Mouse (Mus musculus) neural tube, embryonic 11.5 days (tissue): ENCODE data around the gene Saal1. TPM values are rescaled to one million over a fixed set of nuclear protein-coding genes. Genes with fewer than 3 reads are reported as not detected.

Experiments used
- ATAC-seq: fragments of 200-750 bp; cut with Nextera tagmentation; 2 replicates; pipeline ENCODE4 v1.8.0; 2017; ENCODE audit warnings: moderate number of reproducible peaks, mild to moderate bottlenecking, moderate TSS enrichment, moderate library complexity; ENCODE audit not compliant: insufficient read depth, low FRiP score, low TSS enrichment
- DNase-seq: peaks from one replicate; pipeline ENCODE4 v3.0.0-alpha.2; 2015; ENCODE audit warnings: low spot score
- H3K27ac ChIP-seq: fragments of 300-500 bp; sonication (generic); 2 replicates; pipeline ENCODE4 v1.5.1; 2014; ENCODE audit warnings: low read depth, mild to moderate bottlenecking, low read length
- H3K27me3 ChIP-seq: fragments of 300-500 bp; sonication (generic); 2 replicates; pipeline ENCODE4 v1.6.1; 2014; ENCODE audit warnings: mild to moderate bottlenecking, low read length, mixed read lengths; ENCODE audit not compliant: control insufficient read depth, insufficient read depth
- H3K36me3 ChIP-seq: fragments of 300-500 bp; sonication (generic); 2 replicates; pipeline ENCODE4 v1.6.1; 2014; ENCODE audit warnings: mild to moderate bottlenecking, low read length, moderate library complexity, mixed read lengths; ENCODE audit not compliant: control insufficient read depth, insufficient read depth
- H3K4me1 ChIP-seq: fragments of 300-500 bp; sonication (generic); 2 replicates; pipeline ENCODE4 v1.6.1; 2014; ENCODE audit warnings: low read length, mixed read lengths; ENCODE audit not compliant: control insufficient read depth, insufficient read depth
- H3K4me2 ChIP-seq: fragments of 300-500 bp; sonication (generic); 2 replicates; pipeline ENCODE4 v1.6.1; 2014; ENCODE audit warnings: low read depth, mild to moderate bottlenecking, moderate library complexity
- H3K4me3 ChIP-seq: fragments of 300-500 bp; sonication (generic); 2 replicates; pipeline ENCODE4 v1.5.1; 2014; ENCODE audit warnings: low read depth, low read length
- H3K9ac ChIP-seq: fragments of 300-500 bp; sonication (generic); 2 replicates; pipeline ENCODE4 v1.6.1; 2014; ENCODE audit warnings: mild to moderate bottlenecking, low read length
- H3K9me3 ChIP-seq: fragments of 300-500 bp; sonication (generic); 2 replicates; pipeline ENCODE4 v1.6.1; 2016; ENCODE audit warnings: low read length; ENCODE audit not compliant: control insufficient read depth
- WGBS: fragments of 180-500 bp; shearing (Covaris S2); extraction: QIAGEN DNeasy Blood & Tissue Kit; methylation state at CpG from one replicate; pipeline ENCODE4 v1.1.7; 2014; 5-methylcytosine and 5-hydroxymethylcytosine counted together
- polyA plus RNA-seq: library from polyadenylated mRNA; unstranded; fragments of >200 nt; fragmentation: Nextera tagmentation; extraction: Ambion mirVana; gene quantifications from 2 replicates; pipeline ENCODE4 v1.2.1, GENCODE M21; 2014

The Saal1 gene
- polyA plus RNA-seq, 1 experiment from 2014 or later, result 39.1 TPM

DNA sequence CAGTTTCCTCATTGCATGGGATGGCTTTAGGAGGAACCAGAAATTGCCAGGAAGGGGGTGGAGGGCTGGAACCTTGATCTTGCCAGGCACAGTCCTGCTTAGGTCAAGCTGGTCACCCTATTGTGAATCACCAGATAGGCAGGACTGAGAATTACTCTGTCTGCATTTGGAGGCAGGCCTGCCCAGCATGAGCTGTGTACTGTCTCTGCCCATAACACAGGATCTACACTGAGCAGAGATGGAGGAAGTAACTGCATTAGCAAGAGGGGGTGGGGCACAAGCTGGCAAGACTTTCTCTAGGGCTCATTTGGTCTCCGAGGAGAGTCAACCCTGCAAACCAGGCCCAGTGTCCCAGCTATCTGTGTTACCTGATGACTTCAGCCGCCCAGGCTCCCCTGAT is 24.5 kb upstream of the Saal1 start:
- Histone ChIP-seq H3K9me3 (no peaks in the 10 kb centered on the region), H3K36me3 (no peaks in the 10 kb centered on the region), H3K27me3 (no peaks in the 10 kb centered on the region), H3K4me3 (no peak overlapping the region), H3K27ac (no peak overlapping the region), H3K9ac (no peak overlapping the region), H3K4me1 (no peaks in the 10 kb centered on the region), H3K4me2 (no peak overlapping the region)
- DNase-seq, result no peak
- 90% methylated on average over 2 of the region's 2 CpGs for WGBS
- no peak for ATAC-seq

DNA sequence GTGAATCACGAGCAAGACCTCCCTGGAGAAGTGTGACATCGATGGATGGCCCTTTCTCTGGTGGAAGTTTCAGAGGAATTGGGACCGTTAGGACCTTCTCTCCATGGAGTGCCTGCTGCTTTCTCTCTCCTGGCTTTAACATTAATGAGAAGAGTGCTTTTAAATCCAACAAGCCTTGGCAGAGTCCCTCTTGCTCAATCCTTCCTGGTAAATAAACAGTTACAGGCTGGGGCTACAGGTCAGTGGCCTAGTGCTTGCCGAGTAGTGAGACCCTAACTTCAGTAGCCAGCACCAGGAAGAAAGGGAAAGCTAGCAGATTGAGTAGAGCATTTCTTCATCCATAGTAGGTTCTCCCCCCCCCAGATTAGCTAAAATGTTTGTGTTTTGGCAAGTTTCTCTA is 22.0 kb upstream of the Saal1 start, which contains the start of gene Saa4:
Gene Saa4 (minus strand): TSS at position 146 of the 400 bp plus-strand sequence.
- Histone ChIP-seq H3K9ac (no peak within 1 kb of the TSS), H3K9me3 (no peaks in the 10 kb centered on the region), H3K36me3 (no peaks in the 10 kb centered on the region), H3K4me2 (no peak within 1 kb of the TSS), H3K27ac (no peak within 1 kb of the TSS), H3K27me3 (no peaks in the 10 kb centered on the region), H3K4me3 (no peak within 1 kb of the TSS), H3K4me1 (no peaks in the 10 kb centered on the region)
- WGBS, result 82% methylated on average over 4 of the region's 4 CpGs
- DNase-seq (no peak), ATAC-seq (no peak)

DNA sequence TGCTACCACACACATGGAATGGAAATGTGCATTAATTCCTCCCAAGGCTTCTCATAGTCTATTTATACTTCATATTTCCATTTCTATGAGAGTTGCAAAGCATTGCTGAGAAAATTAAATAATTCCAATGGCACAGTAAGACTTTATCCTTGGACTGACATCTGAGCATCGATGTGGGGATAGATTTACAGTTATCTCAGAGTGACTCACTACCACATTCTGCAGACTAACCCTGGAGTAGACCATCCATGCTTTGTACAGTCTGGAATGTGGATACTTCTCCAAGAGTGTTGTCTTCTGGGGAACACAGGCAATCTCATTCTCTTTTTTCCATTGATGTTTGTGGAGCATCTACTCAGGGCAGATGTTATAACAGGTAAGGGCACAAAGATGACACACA is 17.1 kb upstream of the Saal1 start:
- Histone ChIP-seq H3K4me1 (no peaks in the 10 kb centered on the region), H3K4me2 (no peak overlapping the region), H3K9me3 (no peaks in the 10 kb centered on the region), H3K27me3 (no peaks in the 10 kb centered on the region), H3K36me3 (no peaks in the 10 kb centered on the region), H3K4me3 (no peak overlapping the region), H3K9ac (no peak overlapping the region), H3K27ac (no peak overlapping the region)
- WGBS, result 84% methylated on average over 1 of the region's 1 CpGs
- DNase-seq (no peak), ATAC-seq (no peak)

DNA sequence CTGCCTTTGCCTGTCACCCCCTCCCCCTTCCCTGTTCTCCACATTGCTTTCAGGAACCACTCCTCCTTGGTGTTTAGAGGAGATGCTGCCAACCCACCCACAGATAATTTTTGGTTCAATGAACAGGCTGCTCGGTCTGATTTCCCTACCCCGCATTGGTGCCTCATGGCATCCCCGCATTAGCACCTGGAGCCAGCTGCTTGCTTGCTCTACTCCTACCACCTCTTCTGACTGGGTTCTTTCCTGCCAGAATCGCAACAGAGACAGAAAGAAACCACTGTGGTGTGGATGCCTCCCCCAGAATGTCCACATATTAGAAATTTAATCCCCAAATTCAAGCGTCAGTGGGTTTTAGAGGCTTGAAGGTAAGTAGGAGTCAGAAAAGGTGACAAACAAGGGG is 13.9 kb upstream of the Saal1 start:
- WGBS, result 80% methylated on average over 5 of the region's 5 CpGs
- Histone ChIP-seq H3K27me3 (no peaks in the 10 kb centered on the region), H3K9me3 (no peaks in the 10 kb centered on the region), H3K4me3 (no peak overlapping the region), H3K27ac (no peak overlapping the region), H3K36me3 (no peaks in the 10 kb centered on the region), H3K4me2 (no peak overlapping the region), H3K9ac (no peak overlapping the region), H3K4me1 (no peaks in the 10 kb centered on the region)
- ATAC-seq (no peak), DNase-seq (no peak)

DNA sequence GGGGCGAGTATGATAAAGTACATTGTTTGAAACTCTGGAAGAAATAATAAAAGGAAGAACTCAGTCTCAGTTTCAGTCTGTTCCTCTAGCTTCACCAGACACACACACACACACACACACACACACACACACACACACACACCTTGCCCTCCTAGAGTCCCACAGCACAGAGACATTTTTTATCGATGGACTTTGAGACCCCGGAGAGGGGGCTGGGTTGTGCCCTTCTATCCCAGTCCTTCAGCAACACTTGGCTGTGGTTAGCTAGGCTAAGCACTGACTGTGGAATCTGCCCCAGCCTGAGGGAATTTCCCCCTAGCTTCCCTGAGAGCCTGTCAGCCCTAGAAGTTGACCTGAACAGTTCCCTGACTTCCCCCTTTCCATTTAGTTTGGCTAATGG is 13.4 kb upstream of the Saal1 start:
- 83% methylated on average over 3 of the region's 3 CpGs for WGBS
- Histone ChIP-seq H3K27me3 (no peaks in the 10 kb centered on the region), H3K27ac (no peak overlapping the region), H3K4me3 (no peak overlapping the region), H3K4me1 (no peaks in the 10 kb centered on the region), H3K9me3 (no peaks in the 10 kb centered on the region), H3K9ac (no peak overlapping the region), H3K36me3 (no peaks in the 10 kb centered on the region), H3K4me2 (no peak overlapping the region)
- ATAC-seq, result no peak
- DNase-seq, result no peak

DNA sequence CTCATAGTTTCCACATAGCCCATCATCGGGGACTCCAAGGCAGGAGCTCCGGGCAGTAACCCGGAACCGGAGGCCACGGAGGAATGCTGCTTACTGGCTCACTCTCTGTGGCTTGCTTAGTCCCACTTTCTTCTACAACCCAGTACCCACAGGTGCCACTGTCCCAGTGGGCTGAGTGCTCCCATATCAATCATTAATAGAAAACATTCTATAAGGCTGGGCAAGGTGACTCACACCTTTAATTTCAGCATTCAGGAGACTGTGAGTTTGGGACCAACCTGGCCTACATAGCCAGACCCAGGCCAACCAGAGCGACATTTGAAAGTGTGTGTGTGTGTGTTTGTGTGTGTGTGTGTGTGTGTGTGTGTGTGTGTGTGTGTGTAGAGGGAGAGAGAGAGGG is 12.9 kb upstream of the Saal1 start:
- 98% methylated on average over 6 of the region's 6 CpGs for WGBS
- ATAC-seq, result no peak

DNA sequence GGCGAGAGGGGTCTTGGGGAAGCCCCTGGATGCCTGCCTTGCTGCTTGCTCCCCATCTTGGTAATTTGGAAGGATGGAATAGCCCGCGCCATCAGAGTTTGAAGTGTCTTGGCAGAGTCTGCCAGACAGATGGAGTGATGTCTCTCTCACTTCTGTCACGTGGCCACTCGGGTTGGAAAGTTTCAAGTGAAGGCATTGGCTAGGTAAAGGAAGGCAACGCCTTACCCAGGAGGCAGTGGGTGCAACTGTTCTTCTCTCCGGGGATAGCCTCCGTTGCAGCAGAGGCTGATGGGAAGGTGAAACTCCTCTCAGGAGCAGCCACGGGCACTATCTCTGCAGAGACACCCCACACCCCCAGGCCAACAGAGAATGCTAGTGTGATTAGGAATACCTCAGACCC is 10.0 kb upstream of the Saal1 start:
- DNase-seq (no peak), ATAC-seq (no peak)
- H3K4me3 ChIP-seq, result no peak overlapping the region
- no peak overlapping the region for H3K27ac ChIP-seq
- H3K27me3 ChIP-seq, result no peaks in the 10 kb centered on the region
- no peak overlapping the region for H3K9ac ChIP-seq
- no peaks in the 10 kb centered on the region for H3K4me1 ChIP-seq
- H3K4me2 ChIP-seq, result no peak overlapping the region
- 79% methylated on average over 9 of the region's 9 CpGs for WGBS
- no peaks in the 10 kb centered on the region for H3K9me3 ChIP-seq
- no peaks in the 10 kb centered on the region for H3K36me3 ChIP-seq

More for the DNA sequence above, 12.9 kb upstream of the Saal1 start:
- Histone ChIP-seq H3K27me3 (no peaks in the 10 kb centered on the region), H3K9ac (no peak overlapping the region), H3K27ac (no peak overlapping the region), H3K9me3 (no peaks in the 10 kb centered on the region), H3K4me1 (no peaks in the 10 kb centered on the region), H3K4me3 (no peak overlapping the region), H3K36me3 (no peaks in the 10 kb centered on the region), H3K4me2 (no peak overlapping the region)
- DNase-seq, result no peak

DNA sequence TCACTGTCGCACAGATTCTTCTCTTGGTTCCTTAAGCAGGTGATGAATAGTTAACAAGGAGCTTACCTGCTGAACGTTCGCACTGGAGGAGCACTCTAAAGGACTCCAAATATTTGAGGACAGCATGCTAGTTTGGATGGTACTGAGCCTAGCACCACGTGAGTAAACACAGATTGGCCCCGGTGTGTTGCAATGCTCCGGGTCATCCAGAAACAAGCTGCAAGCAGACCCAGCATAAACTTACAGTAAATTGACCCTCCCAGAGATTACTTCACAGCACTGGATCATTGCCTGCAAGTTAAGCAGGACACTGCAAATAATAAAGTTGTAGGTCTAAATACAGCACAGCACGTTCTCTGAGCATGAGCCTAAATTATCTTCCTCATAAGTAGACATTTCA is 9.0 kb upstream of the Saal1 start:
- Histone ChIP-seq H3K4me2 (no peak overlapping the region), H3K27me3 (no peaks in the 10 kb centered on the region), H3K27ac (no peak overlapping the region), H3K4me1 (no peaks in the 10 kb centered on the region), H3K9ac (no peak overlapping the region), H3K36me3 (no peaks in the 10 kb centered on the region), H3K9me3 (no peaks in the 10 kb centered on the region), H3K4me3 (no peak overlapping the region)
- 85% methylated on average over 7 of the region's 7 CpGs for WGBS
- no peak for ATAC-seq
- DNase-seq, result no peak

DNA sequence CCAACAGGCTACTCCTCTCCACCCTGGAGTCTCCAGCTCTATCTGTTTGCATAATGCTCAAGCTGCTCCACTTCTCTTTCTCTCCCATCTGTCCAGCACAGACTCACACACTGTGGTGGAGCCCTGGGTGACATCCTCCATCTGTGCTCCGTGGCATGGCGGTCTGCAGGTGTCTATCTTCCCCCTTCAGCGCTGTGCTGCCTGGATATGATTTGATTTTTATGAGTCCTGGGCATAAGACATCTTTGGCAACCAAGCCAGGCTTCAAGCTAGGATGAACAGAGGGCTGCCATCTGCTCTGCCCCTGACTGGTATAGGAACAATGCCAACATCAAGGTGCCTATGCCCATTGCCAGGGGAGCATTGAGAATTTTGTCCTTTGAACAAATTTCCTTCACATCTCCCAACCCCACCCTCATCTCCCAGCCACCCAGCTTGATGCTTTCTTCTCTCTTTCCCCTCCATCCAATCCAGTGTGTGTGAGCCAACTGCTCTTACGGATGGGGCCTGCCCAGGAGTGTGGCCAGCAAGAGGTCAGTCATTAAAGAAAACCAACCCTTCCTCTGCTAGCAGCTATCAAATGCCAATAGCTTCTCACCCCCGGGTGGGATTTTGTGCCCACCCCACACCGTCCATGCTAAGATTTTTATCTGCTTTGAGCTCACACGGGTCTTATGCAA is 8.3 kb upstream of the Saal1 start:
- Histone ChIP-seq H3K27ac (no peak overlapping the region), H3K9ac (no peak overlapping the region), H3K36me3 (no peaks in the 10 kb centered on the region), H3K4me3 (no peak overlapping the region), H3K27me3 (no peaks in the 10 kb centered on the region), H3K4me1 (no peaks in the 10 kb centered on the region), H3K4me2 (no peak overlapping the region), H3K9me3 (no peaks in the 10 kb centered on the region)
- no peak for DNase-seq
- ATAC-seq, result no peak
- 80% methylated on average over 7 of the region's 7 CpGs for WGBS
